Mouse (Mus musculus) neural tube, embryonic 15.5 days (tissue): Measurements from ENCODE around the gene Map2. TPM values are rescaled to one million over a fixed set of nuclear protein-coding genes. Genes with fewer than 3 reads are reported as not detected.
A peak's percentile ranks its signal among the peaks of the same experiment; 100 is the strongest.

Experiments
- ATAC-seq: fragments of 200-750 bp; cut with Nextera tagmentation; 2 replicates; pipeline ENCODE4 v1.8.0; 2017; ENCODE audit warnings: mild to moderate bottlenecking, moderate TSS enrichment, moderate library complexity; ENCODE audit not compliant: low FRiP score
- H3K27ac ChIP-seq: fragments of 300-500 bp; sonication (generic); replicated peaks from 2 replicates; pipeline ENCODE4 v1.5.1; 2015; ENCODE audit warnings: mild to moderate bottlenecking, inconsistent platforms
- H3K27me3 ChIP-seq: fragments of 300-500 bp; sonication (generic); replicated peaks from 2 replicates; pipeline ENCODE4 v1.6.1; 2015; ENCODE audit warnings: inconsistent platforms
- H3K36me3 ChIP-seq: fragments of 300-500 bp; sonication (generic); 2 replicates; pipeline ENCODE4 v1.6.1; 2015; ENCODE audit warnings: inconsistent platforms
- H3K4me1 ChIP-seq: fragments of 300-500 bp; sonication (generic); 2 replicates; pipeline ENCODE4 v1.6.1; 2015; ENCODE audit warnings: inconsistent platforms
- H3K4me2 ChIP-seq: fragments of 300-500 bp; sonication (generic); 2 replicates; pipeline ENCODE4 v1.6.1; 2015; ENCODE audit warnings: inconsistent platforms, mild to moderate bottlenecking, moderate library complexity
- H3K4me3 ChIP-seq: fragments of 300-500 bp; sonication (generic); replicated peaks from 2 replicates; pipeline ENCODE4 v1.5.1; 2015; ENCODE audit warnings: mild to moderate bottlenecking, inconsistent platforms
- H3K9ac ChIP-seq: fragments of 300-500 bp; sonication (generic); replicated peaks from 2 replicates; pipeline ENCODE4 v1.6.1; 2015; ENCODE audit warnings: mild to moderate bottlenecking, inconsistent platforms
- H3K9me3 ChIP-seq: fragments of 300-500 bp; sonication (generic); replicated peaks from 2 replicates; pipeline ENCODE4 v1.6.1; 2016; ENCODE audit warnings: inconsistent platforms
- WGBS: fragments of 180-500 bp; shearing (Covaris S2); methylation state at CpG from one replicate; pipeline ENCODE4 v1.1.7; 2015; ENCODE audit warnings: mixed read lengths; 5-methylcytosine and 5-hydroxymethylcytosine counted together
- polyA plus RNA-seq: library from polyadenylated mRNA; unstranded; fragments of >200 nt; fragmentation: Nextera tagmentation; extraction: Ambion mirVana; gene quantifications from 2 replicates; pipeline ENCODE4 v1.2.1, GENCODE M21; 2015

Map2 gene
- polyA plus RNA-seq, 1 experiment from 2014 or later, result 359 TPM

DNA sequence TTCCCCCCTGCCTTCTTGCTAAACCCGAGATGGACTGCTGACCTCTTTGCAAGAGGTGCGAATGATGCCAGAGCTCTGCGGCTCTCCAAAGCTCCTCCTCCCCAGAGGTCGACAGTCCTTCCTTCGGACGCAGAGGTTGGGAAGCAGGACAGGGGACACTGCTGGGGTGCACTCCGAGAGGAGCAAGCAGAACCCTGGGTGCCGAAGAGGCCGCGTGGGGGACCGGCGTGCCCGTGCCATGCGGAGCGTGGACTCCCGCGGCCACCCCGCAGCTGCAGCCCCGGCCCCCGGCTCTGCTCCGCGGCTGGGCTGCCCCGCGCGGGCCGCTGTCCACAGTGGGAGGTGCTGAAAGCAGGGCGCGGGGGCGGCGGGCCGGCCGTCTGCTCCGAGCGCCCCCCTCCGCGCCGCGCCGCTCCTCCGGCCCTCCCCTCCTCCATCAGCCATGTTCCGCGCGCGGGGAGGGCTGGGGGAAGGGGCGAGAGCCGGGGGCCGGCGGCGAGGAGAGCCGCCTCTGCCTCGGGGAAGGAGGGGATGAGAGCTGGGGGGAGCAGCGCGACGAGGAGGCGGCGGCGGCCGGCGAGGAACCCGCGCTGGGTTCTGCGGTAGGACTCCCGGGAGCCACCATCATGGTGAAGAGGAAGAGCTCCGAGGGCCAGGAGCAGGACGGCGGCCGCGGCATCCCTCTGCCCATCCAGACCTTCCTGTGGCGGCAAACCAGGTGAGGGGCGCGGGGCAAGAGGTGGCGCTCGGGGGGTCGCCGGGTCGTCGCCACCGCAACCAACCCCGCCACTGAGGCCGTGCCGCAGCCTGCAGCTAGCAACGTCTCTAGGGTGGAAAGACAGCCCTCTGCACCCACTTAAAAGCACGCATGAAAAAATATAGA is 293.0 kb downstream of the Map2 start, which contains the start of gene Unc80:
Unc80 (plus strand) TSS at position 547 of the 883 bp plus-strand sequence.
- 2% methylated on average over 49 of the region's 83 CpGs for WGBS
- H3K27ac ChIP-seq, result peak within 1 kb of the TSS; percentile 81
- peak; percentile 93 for ATAC-seq
- H3K36me3 ChIP-seq, result 0 out of 2 replicates have a peak, but pooled peaks cover under 1% of the 10 kb centered on the region
- H3K9me3 ChIP-seq, result no peaks in the 10 kb centered on the region
- H3K4me3 ChIP-seq, result peak within 1 kb of the TSS; percentile 75
- peak within 1 kb of the TSS; percentile 72 for H3K9ac ChIP-seq
- H3K4me1 ChIP-seq, result peaks cover 13% of the 10 kb centered on the region
- H3K4me2 ChIP-seq, result peak within 1 kb of the TSS; percentile 72
- H3K27me3 ChIP-seq, result no peaks in the 10 kb centered on the region

DNA sequence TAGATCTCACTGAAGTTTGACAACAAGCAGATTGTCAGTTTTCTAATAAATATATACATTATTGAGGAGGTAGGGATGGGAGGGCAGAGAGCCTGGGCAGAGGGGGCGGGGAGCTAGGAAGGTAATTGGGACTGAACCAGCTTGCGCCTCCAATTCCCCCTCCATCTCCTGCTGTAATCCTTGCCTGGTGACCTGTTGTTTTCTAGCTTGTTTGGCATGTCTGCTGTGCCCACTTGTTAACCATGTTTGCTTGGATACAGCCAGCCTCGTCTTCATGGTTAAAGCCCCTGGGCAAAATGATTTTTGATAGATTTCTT is 293.6 kb downstream of the Map2 start:
- Histone ChIP-seq H3K4me2 (peak overlapping the region; percentile 72), H3K4me1 (peaks cover 13% of the 10 kb centered on the region), H3K36me3 (0 out of 2 replicates have a peak, but pooled peaks cover 4% of the 10 kb centered on the region), H3K9ac (peak overlapping the region; percentile 72), H3K9me3 (no peaks in the 10 kb centered on the region), H3K27me3 (no peaks in the 10 kb centered on the region), H3K27ac (peak overlapping the region; percentile 81), H3K4me3 (peak overlapping the region; percentile 75)
- ATAC-seq, result peak; percentile 65
- 0% methylated on average over 3 of the region's 3 CpGs for WGBS

DNA sequence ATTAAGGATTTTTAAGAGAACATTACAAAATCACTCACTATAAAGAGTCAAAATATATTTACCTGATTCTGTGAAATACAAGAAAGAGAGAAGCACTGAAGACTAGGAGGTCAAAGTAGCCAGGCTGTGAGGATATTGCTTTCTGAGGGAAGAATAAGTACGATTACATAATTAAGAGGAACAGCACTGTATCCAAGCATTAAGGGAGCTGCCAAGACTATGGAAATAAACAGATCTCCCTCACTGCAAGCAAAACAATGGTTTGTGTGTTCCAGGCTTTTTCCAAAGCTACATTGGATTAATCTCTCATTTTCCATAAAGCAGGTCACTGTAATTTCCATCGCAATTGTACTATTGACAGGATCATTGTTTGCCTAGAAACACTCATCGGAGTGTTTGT is 307.7 kb downstream of the Map2 start:
- Histone ChIP-seq H3K9me3 (no peaks in the 10 kb centered on the region), H3K4me2 (no peak overlapping the region), H3K9ac (no peak overlapping the region), H3K4me1 (no peaks in the 10 kb centered on the region), H3K36me3 (peaks cover 13% of the 10 kb centered on the region), H3K27me3 (no peaks in the 10 kb centered on the region), H3K4me3 (no peak overlapping the region), H3K27ac (no peak overlapping the region)
- no peak for ATAC-seq
- 91% methylated on average over 3 of the region's 3 CpGs for WGBS

Other genes starting within 250 kb of the Map2 start
- gene Crygf, start 248.8 kb upstream of the Map2 start, polyA plus RNA-seq, result not detected in 2 replicates